Mouse (Mus musculus): Measurements from ENCODE around the gene Lrmp.

Lrmp gene

DNA sequence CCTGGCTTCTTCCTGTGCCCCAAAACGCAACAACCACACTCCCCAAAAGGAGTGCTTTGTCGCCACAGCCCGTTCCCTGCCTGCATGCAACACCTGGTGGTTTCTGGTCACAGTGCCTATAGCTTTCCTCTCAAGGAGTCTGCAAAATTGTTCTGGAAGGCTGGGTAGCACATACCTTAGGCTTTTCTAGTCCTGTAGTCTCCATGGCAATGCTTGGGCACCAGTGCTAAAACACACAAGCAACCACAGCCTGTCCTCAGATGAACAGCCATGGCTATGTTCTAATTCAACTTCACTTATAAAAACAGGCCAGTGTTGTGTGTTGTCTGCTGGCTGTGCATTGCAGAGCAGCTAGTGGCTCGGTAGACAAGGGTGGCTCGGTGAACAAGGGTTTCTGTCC, 21.4 kb downstream of the Lrmp start:
- no peak for DNase-seq (ENCODE audit: low read depth, low spot score)

DNA sequence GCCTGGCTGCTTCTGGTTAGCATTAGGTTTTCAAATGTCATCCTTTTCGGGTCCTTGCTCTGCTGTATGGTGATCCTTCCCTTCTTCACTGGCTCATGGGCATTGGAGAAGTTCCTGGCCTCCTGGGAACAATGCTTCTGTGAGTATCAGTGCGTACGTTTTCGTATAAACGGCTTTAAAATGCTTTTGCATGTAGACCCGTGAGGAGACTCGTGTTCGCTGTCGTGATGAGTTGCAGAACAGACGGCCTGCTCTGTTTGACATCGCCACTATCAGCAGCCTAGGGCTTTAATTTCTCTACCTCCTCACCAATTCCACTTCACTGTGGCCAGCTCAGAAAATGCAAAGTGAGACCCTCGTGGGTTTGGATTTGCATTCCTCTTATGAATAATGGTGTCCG, 23.8 kb downstream of the Lrmp start:
- DNase-seq (ENCODE audit: low read depth, low spot score), result no peak

DNA sequence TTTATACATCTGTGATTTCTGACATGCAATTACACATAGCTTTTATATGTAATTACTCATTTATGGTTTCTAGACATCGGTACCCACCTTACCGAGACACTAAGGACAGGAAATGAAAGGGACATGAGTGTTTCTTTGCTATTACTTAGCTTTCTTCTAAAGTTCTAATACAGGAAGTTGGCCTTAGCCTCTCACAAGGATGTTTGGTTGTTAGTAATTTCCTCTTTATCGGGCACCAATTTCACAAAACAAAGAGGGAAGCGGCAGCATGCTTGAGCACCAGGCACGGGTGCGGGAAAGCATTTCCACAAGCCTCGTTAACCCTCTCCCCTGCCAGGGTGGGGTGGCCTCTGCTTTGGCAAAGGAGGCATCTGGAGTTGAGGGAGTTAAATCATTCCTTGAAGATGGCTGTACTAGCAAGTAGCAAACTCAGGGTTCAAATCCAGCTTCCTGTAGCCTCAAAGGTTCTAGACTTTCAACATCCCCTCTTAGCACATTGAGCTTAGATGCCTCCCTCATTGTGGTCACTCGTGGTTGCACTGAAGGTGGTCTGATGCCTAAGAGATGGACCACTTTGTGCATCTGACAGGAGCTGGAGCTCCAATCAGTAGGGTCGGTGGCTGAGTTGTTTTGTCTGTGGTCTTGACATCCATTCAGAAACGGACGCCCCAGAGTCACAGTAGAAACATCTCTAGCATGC, 24.5 kb downstream of the Lrmp start:
- no peak for DNase-seq (ENCODE audit: low read depth, low spot score)

DNA sequence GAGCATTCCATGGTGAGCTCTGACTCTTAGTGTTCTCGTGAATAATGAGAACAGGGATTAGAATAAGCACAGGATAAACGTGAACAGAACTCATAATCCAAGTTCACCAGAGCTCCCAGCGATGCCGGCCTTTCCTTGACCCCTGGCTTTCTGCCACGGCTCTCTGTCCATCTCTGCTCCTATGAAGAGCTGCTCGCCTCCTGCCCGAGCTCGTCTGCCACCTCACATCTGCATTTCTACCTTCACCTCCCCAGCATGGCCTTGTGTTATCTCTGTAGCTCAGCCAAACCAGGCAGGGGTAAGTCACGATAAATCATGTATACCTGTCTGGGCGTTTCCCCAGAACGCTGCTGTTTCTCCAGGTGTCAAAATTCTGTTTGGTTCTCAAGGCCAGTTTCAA, 25.3 kb downstream of the Lrmp start:
- DNase-seq (ENCODE audit: low read depth, low spot score), result no peak

DNA sequence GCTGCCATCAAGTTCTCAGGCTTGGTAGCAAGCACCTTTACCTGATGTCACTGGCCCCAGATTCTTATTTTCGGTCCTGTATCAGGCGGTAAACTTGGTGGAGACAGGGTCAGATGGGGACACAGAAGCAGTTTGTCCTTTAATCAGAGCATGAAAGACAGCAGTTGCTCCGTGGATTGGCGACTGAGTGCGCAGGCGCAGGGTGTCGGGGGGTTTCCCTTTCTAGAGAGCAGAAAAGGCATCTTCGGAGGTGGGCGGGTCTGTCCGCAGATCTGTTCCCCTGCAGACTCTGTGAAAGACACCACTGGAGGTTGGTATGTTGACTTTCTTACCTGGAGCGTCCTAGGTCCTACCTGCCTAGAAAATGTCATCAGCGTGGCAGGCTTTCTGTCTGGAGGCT, 26.4 kb downstream of the Lrmp start:
- no peak for DNase-seq (ENCODE audit: low read depth, low spot score)

DNA sequence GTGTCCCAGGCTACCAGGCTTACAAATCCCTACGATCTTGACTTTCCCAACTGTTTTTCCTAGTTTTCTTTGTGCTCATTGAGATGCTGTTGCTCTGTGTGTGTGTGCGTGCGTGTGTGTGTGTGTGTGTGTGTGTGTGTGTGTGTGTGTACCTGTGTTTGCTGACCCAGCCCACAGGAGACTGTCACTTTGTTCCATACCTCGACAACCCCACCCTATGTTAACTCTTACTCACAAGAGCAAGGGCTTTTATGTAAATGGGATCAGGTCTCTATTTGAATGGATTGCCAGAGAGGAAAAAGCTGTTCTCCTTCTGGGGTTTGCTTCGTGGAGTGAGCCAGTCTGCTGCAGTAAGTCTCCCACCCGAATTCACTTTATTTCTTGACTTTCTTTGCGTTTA, 29.7 kb downstream of the Lrmp start:
- no peak for DNase-seq (ENCODE audit: low read depth, low spot score)

DNA sequence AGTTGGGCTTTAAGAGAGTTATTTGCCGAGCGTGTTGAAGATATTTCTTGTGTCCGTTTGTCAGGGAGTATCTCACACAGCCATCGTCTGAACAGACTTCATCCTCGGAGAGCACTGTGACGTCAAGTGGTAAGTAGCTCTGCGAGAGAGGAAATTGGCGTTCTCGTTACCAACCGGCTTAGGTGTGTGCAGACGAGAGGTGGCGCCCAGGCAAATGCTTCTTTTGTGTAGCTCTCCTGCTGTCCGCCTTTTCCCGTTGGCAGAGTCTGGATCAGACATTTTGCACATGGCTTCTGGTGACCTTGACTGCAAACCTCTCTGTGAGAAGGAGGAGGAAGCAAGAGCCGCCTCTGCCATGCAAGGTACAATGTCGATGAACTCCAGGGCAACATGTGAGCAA, 32.3 kb downstream of the Lrmp start:
- DNase-seq (ENCODE audit: low read depth, low spot score), result no peak

DNA sequence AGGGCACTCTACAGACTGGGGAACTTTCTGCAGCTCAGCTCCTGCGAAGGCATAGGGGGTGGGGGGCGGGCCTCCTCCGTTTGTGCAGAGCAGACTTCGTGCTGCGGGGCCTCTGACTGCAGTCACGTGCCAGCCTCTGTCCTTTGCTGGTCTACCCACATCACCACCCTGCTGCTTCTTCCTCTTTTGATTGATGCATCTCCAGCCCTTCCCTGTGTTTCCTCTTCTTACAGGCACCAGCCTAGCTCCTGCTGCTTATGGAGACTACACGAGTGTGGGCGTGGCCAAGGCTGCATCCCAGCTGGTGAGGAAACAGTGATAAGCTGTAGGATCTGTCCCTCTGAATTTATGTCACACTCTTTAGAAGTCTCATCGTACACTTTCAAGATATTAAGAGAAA, 33.6 kb downstream of the Lrmp start:
- DNase-seq (ENCODE audit: low read depth, low spot score), result no peak

DNA sequence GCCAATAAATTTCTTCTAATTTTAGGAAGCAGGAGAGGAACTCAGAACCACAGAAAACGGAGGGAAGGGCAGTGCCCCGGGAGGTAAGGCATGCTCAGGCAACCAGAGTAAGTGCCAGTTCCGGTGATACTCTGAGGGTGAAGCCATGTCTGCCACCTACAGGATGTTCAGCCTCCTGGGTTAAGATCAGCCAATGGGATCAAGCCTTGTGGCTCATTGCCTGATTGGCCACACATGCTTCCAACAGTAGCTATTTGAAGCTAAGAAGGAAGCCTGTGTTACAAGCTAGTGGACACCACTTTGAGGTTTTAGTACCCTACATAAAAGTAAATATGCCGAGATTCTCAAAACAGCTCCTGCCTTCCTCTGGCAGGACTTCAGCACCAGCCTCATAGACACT, 43.2 kb downstream of the Lrmp start:
- DNase-seq (ENCODE audit: low read depth, low spot score), result no peak

DNA sequence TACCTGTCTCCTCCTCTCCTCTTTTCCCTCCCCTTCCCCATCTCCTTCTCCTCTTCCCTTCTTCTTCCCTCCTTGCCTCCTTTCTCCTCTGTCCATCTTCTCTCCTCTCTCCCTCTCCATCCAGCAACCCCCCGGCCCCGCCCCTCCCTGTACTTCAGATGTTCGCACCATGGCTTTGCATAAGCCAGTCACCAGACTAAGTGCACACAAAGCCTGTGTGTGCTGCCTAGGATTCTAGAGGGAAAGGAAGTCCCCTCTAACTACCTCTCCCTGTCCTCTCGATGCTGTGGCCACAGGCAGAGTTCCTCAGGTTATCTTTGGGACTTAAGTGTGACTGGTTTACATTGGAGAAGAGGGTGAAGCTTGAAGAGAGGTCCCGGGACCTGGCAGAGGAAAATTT, 45.1 kb downstream of the Lrmp start:
- no peak for DNase-seq (ENCODE audit: low read depth, low spot score)

DNA sequence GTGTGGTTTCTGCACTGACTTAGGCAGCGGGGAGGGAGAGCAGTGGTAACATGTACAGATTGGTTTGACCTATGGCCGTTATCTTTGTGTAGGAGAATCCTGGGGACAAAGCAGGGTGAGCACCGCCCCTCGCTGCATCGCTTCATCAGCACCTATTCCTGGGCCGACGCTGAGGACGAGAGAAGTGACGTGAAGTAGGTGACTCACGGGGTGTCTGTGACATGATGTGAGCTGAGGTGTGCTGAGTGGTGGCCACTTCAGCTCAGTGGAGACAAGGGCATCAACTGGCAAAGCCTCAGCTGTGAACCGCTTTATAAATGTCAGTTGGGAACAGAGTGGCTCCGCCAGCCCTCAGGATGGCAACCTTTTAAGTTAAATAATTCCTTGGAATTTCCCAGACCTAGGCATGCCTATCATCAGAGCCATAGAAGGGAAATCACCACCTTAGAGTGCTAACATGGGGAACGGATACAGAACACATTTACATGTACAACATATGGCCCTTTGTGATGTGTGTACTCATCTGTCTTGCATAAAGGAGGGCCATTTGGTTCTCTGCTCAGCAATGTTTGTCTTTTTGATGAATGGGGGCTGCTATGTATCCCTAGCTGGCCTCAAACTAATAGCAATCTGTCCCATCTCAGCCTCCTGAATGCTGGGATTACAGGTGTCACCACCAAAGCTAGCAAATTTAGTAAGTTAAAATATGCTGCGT, 56.6 kb downstream of the Lrmp start:
- no peak for DNase-seq (ENCODE audit: low read depth, low spot score)

DNA sequence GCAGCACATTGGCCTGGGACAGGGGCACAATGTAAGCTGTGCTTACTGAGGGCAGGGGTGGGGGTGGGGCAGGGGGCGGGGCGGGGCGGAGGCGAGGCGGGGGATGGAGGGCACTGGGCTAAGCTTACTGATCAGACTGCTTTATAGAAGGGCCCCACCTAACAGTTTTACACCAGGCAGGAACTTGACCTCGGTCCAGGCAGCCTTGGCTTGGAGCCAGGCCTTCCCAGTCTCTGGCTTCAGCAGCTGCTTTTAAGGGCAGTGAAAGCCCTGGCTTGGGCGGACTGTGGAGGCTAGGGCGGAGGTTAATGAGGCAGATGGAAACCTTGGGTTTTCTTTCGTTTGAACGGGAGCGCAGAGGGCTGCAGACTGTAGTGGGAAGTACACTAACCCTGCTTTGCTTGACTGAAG, 58.3 kb downstream of the Lrmp start:
- peak; percentile 52 for DNase-seq (ENCODE audit: low read depth, low spot score)

DNA sequence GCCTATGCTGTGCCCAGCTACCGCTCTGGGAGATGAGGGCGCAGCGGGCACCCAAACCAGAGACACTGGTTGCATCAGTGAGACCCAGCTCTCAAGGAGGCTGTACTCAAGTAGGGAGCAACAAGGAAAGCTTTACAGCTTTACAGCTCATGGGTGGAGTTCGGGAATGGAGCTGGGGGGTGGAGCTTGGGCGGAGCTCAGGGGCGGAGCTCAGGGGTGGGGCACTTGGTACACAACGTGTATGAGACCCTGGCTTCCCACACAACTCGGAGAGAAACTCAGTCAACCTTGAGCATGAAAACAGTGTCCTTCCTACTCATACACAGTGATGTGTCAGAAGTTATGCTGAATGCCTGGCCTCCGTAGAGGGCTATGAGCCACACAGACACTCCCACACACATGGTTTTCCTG, 60.1 kb downstream of the Lrmp start:
- no peak for DNase-seq (ENCODE audit: low read depth, low spot score)

DNA sequence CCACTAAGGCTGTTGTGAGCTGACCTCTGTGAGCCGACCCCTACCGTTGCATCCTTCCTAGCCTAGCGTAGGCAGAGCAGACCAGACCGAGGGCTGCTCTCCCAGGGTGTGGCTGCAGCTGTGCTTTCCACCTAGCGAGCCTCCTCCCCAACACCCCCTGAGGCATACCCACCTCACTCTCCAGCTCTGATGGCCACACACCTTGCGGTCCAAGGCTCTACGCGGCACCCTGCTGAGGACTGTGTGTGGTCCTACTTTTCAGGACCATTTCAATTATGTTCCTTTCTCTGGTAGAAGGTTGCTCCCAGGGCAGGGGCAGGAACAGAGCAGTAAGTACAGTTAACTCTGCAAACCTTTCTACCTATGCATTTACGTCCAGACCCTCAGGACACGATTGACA, 61.0 kb downstream of the Lrmp start:
- no peak for DNase-seq (ENCODE audit: low read depth, low spot score)

DNA sequence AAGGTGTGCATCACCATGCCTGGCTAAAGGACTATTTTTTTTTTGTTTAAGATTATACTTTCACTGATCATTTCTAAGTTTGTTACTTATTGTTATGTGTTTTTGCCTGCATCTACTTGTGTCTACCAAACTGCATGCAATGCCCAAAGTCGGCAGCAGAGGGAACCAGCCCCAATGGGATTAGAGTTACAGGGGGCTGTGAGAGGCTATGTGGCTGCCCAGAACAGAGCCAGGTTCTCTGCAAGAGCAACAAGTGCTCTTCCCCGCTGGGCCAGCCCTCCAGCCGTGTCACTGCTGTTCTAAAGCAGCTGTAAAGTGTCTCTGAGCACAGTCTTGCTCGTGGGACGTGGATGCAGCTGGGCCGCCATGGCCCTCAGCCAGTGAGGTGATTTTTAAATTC, 64.2 kb downstream of the Lrmp start:
- peak; percentile 66 for DNase-seq (ENCODE audit: low read depth, low spot score)

DNA sequence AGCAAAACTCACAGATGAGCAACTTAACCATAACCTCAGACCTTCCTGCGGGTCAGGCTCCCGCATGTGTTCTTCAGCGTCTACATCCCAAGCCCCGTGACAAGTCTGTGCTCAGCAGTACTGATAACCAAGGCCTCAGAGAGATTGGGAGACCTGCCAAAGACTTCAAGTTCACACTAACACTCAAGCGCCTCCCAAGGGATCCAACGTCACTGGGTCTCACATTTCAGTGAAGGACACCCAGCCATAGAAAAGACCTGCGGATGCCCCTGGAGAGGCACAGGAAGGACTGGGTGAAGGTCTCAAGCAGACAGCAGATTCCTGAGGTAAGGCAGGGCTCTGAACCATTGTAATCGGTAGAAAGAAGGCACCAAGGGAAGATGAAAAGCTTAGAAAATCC, 66.6 kb downstream of the Lrmp start:
- DNase-seq (ENCODE audit: low read depth, low spot score), result no peak

DNA sequence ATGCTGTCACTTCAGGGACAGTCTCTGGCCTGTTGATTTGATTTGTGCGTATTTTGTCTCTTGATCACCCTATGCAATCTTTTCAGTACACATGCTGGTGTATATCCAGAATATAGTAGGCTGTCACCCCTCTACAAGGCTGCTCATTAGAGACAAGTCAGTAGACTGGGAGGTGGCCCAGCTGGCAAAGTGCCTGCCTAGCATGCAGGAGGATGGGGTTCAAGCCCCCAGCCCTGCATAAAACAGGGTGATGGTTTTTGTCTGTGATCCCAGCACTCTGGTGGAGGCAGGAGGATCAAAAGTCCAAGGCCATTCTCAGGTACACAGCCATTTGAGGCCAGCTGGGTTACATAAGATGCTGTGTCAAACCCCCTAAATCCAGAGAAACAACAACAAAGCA, 70.6 kb downstream of the Lrmp start:
- DNase-seq (ENCODE audit: low read depth, low spot score), result no peak

DNA sequence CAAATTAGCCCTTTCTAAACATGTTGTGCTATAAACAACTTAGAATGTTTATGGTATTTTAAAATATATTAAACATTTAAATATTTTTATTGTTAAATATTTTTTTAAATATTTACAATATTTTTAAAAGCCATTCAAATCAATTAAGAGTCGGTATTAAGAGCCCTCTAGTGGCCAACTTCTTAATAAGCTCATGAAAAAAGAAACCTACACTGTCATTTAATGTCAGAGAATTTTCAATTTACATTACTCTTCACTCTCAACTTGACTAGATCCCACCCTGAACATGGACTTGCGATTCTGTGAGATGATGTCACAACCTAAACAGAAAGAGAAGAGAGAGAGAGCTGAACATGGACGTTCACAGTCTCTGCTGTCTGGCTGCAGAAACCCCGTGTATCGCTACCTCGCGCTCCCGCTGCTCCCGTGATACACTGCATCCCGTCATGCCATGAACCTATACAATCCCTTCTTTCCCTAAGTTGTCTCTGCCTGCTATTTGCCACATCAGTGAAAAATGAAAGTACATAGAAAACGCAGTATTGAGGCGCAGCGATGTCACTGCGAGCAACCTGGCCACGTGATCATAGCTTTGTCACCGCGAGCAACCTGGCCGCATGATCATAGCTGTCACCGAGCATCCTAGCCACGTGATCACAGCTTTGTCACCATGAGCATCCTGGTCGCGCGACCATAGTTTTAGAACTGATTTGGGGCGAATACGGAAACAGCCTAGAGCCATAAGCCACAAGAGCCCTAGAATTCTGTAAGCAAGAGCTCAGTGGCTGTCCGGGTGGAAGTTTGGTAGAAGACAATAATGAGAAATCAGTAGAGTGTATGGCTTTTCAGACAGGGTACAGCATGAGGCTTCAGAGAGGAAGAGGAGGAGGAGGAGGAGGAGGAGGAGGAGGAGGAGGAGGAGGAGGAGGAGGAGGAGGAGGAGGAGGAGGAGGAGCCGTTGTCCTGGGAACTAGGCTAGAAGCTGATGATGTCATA, 71.9 kb downstream of the Lrmp start:
- no peak for DNase-seq (ENCODE audit: low read depth, low spot score)

DNA sequence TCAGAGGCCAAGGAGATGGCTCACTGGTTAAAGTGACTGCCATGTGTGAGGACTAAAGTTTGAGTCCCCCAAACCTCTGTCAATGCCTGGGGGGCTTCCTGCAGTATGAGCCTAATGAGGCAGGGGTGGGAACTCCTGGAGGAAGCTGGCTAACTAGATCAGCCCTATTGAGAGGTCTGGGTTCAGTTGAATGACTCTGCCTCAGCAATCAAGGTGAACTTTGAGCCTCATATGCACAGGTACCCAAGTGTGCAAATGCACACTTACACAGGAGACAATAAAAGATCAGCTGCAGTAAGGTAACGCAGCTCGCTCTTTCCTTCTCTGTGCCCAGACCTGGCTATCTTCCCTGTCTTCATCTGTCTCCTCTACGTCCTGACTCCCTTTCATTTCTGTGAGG, 77.6 kb downstream of the Lrmp start:
- DNase-seq (ENCODE audit: low read depth, low spot score), result no peak

DNA sequence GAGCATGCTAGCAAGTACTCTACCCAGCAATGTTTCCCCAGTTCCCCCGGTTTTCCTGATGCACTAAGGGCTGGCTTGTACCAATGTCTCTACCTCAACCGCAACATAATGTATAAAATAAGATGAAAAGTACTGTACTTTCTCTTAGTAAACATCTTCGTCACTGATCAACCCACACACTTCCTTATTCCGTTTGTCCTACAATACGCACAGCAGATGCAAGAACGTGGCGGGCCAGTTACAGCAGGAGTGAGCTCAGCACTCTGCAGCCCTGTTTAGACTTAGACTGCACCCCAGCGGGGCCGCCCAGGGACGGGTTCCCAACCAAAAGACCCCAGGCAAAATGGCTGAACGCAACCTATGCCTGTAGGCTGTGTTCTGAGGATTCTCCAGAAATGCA, 78.0 kb downstream of the Lrmp start:
- DNase-seq (ENCODE audit: low read depth, low spot score), result no peak

DNA sequence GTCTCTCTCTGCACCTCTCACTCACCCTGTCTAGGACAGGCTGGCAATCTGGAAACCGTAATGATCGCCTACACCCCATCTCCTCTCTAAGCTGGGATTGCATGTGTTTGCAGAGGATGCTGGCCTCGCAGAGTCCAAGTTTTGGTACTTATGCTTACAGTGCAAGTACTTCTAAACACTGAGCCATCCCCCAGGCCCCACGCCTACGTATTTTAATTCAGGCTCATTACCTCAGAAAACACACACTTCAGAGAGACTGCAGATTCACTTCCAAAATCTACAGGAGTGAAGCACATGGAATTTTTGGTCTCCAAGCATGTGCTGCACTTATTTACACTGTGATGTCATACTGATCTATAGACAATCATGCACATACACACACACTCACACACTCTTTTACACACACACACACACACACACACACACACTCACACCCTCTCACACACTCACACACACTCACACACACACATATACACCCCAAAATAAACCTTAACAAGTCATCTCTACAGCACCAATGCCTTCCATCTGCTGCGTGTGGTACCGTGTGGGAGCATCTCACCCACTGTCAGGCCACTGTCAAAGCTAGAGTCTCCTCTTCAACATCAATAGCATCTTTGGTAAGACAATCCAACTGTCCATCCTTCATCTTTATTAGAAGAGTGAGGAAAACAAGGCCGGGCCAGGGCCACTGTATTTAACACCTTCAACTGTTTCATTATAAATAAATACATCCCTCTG, 82.7 kb downstream of the Lrmp start:
- no peak for DNase-seq (ENCODE audit: low read depth, low spot score)

All from mesoderm, embryonic 11.5 days (tissue).